Mouse (Mus musculus) heart, embryonic 12.5 days (tissue): ENCODE results near the gene Abca7. TPM values are rescaled to one million over a fixed set of nuclear protein-coding genes. Genes with fewer than 3 reads are reported as not detected.
A peak's percentile ranks its signal among the peaks of the same experiment; 100 is the strongest.
"Not testable (repeated sequence)": the region's sequence is repeated elsewhere in the genome, so short reads cannot be mapped to it uniquely, and the experiment has no call there.

Experiments used
- ATAC-seq: fragments of 200-750 bp; cut with Nextera tagmentation; 2 replicates; pipeline ENCODE4 v1.8.0; 2017; ENCODE audit warnings: moderate TSS enrichment, moderate library complexity; ENCODE audit not compliant: insufficient number of reproducible peaks, low FRiP score
- H3K27ac ChIP-seq: fragments of 300-500 bp; sonication (generic); 2 replicates; pipeline ENCODE4 v1.5.1; 2016; ENCODE audit warnings: mild to moderate bottlenecking, moderate library complexity; ENCODE audit not compliant: poor library complexity, severe bottlenecking
- H3K27me3 ChIP-seq: fragments of 300-500 bp; sonication (generic); replicated peaks from 2 replicates; pipeline ENCODE4 v1.6.1; 2016; ENCODE audit warnings: mild to moderate bottlenecking, moderate library complexity
- H3K36me3 ChIP-seq: fragments of 300-500 bp; sonication (generic); 2 replicates; pipeline ENCODE4 v1.6.1; 2016; ENCODE audit warnings: mild to moderate bottlenecking, moderate library complexity
- H3K4me1 ChIP-seq: fragments of 300-500 bp; sonication (generic); replicated peaks from 2 replicates; pipeline ENCODE4 v1.6.1; 2016; ENCODE audit warnings: mild to moderate bottlenecking
- H3K4me2 ChIP-seq: fragments of 300-500 bp; sonication (generic); 2 replicates; pipeline ENCODE4 v1.6.1; 2016; ENCODE audit warnings: mild to moderate bottlenecking, moderate library complexity
- H3K4me3 ChIP-seq: fragments of 300-500 bp; sonication (generic); 2 replicates; pipeline ENCODE4 v1.5.1; 2016; ENCODE audit warnings: mild to moderate bottlenecking
- H3K9ac ChIP-seq: fragments of 300-500 bp; sonication (generic); 2 replicates; pipeline ENCODE4 v1.6.1; 2016; ENCODE audit warnings: mild to moderate bottlenecking, moderate library complexity
- H3K9me3 ChIP-seq: fragments of 300-500 bp; sonication (generic); replicated peaks from 2 replicates; pipeline ENCODE4 v1.6.1; 2016; ENCODE audit warnings: mild to moderate bottlenecking, moderate library complexity
- WGBS: fragments of 180-500 bp; shearing (Covaris S2); methylation state at CpG from one replicate; pipeline ENCODE4 v1.1.7; 2016; 5-methylcytosine and 5-hydroxymethylcytosine counted together
- polyA plus RNA-seq: library from polyadenylated mRNA; unstranded; fragments of >200 nt; fragmentation: Nextera tagmentation; extraction: Ambion mirVana; gene quantifications from 2 replicates; pipeline ENCODE4 v1.2.1, GENCODE M21; 2016

Gene Abca7
- polyA plus RNA-seq, 1 experiment from 2014 or later, result 5.1 TPM

- H3K4me2 ChIP-seq, result no peak overlapping the region
- no peaks in the 10 kb centered on the region for H3K27me3 ChIP-seq
- no peak overlapping the region for H3K27ac ChIP-seq
- H3K4me3 ChIP-seq, result no peak overlapping the region
- H3K36me3 ChIP-seq, result peaks cover 31% of the 10 kb centered on the region
- no peaks in the 10 kb centered on the region for H3K9me3 ChIP-seq
- no peak overlapping the region for H3K9ac ChIP-seq
- peaks cover 34% of the 10 kb centered on the region for H3K4me1 ChIP-seq
- WGBS, result 82% methylated on average over 17 of the region's 17 CpGs
- ATAC-seq, result no peak
Measured at GRCm38 (mm10) chr10:80030736-80031135, 34.4 kb downstream of the Abca7 start.

DNA sequence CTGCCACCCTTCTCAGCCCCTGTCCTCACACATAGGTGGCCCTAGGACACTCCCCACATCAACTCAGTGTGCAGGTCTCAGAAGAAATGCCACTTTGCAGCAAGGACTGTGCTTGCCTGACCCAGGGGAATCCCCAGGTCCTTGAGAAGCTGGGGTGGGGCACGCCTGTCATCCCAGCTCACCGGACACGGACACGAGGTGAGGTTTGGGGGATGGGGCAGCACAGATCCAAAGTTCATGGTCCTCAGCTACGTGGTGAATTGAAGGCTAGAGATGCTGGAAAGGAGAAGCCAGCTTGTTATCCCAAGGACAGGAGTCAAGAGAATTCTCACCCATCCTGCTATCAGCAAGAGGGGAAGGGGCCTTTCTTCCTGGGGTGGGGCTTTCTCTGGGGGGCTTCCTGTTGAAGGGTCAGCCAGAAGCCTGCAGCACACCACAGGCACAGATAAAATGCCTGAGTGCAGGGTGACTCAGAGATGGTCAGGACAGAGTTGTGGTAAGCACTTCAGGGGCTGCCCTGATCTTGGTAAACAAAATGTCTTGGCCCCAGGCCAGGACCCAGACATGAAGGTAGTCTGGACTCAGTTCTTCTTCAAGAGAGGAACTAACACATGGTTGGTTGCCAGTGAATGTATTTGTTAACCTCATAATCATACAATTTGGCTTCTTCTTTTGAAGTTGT is 36.6 kb downstream of the Abca7 start:
- 16% methylated on average over 5 of the region's 5 CpGs for WGBS
- peak overlapping the region; percentile 20; the same call in 1 of the 2 replicates for H3K4me2 ChIP-seq
- ATAC-seq, result peak; percentile 70
- H3K9me3 ChIP-seq, result no peaks in the 10 kb centered on the region
- peak overlapping the region; percentile 8; the same call in 1 of the 2 replicates for H3K9ac ChIP-seq
- H3K27ac ChIP-seq, result peak overlapping the region; percentile 78
- peaks cover 48% of the 10 kb centered on the region for H3K36me3 ChIP-seq
- no peak overlapping the region for H3K4me3 ChIP-seq
- peaks cover 37% of the 10 kb centered on the region for H3K4me1 ChIP-seq
- no peaks in the 10 kb centered on the region for H3K27me3 ChIP-seq

DNA sequence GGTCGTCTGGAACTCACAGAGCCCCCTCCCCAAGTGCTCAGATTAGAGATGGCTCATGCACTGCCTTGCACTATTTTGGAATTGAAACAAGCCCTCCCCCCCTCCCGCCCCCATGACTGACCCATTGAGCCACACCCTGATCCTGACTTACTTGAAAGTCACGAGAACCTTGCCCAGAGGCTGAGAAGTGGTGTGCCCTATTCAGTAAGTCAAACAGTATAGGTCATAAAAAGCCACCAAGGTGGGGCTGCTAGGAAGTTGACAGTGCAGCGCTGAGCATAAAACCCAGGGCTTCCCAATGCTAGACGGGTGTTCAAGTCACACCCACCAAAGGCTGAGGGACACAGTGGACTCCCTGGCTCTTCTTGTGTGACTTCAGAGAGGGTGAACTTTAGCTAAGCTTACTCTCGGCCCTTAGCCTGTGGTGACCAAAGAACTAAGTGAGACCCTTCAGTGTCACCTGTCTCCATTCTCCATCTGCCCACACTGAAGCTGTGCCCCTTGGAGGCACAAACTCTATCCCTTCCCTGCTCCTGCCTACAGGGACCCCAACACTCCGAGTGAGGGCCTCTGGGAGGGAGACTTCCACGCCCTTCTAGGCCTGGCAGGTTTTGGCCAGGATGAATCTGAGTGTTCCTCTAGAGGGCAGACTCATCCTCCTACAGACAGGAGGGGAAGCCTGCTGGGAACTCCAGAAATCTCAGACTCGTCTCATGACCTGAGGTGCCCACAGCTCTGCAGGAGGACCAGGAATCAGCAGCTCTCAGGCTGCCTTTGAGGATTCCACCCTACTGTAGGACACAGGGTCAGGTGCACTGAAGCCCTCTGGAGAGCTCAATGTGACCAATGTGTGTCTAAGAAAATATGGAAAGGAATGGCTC is 37.5 kb downstream of the Abca7 start:
- H3K4me3 ChIP-seq, result no peak overlapping the region

GRCm38 (mm10) chr10:80035148-80035547 is 38.9 kb downstream of the Abca7 start:
- no peak for ATAC-seq
- Histone ChIP-seq H3K36me3 (peaks cover 48% of the 10 kb centered on the region), H3K9ac (no peak overlapping the region; the same call in 1 of the 2 replicates), H3K4me1 (peaks cover 48% of the 10 kb centered on the region), H3K9me3 (no peaks in the 10 kb centered on the region), H3K4me2 (no peak overlapping the region), H3K4me3 (no peak overlapping the region), H3K27me3 (no peaks in the 10 kb centered on the region), H3K27ac (0 out of 2 replicates have a peak overlapping the region, but pooled peaks have one; percentile 78)
- WGBS, result 69% methylated on average over 8 of the region's 8 CpGs

More for the DNA sequence above, 37.5 kb downstream of the Abca7 start:
- Histone ChIP-seq H3K27me3 (no peaks in the 10 kb centered on the region), H3K4me1 (peaks cover 45% of the 10 kb centered on the region), H3K9ac (peak overlapping the region; percentile 40), H3K27ac (peak overlapping the region; percentile 78), H3K9me3 (no peaks in the 10 kb centered on the region), H3K4me2 (peak overlapping the region; percentile 20; the same call in 1 of the 2 replicates), H3K36me3 (peaks cover 53% of the 10 kb centered on the region)
- WGBS, result 25% methylated on average over 9 of the region's 9 CpGs
- 0 out of 2 replicates have a peak, but pooled peaks have one; percentile 11 for ATAC-seq

DNA sequence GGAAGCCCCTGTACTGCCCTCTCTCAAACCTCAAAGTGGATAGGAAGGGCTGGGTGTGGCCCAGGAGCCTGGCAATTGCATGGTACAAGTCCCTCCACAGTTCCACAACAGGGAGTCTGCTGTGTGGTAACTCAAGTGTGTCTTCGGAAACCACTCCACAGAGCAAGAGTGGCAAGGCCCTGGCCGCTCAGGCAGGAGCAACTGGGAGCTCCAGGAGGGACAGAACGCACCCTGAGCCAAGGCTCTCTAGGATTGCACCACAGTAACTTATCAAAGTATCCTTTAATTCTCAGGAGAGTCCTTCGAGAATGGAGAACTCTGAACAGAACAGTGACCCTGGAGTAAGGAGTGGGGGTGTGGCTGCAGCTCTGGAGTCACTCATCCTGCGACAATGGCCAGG is 39.4 kb downstream of the Abca7 start:
- H3K4me2 ChIP-seq, result no peak overlapping the region
- 85% methylated on average over 5 of the region's 5 CpGs for WGBS
- peaks cover 48% of the 10 kb centered on the region for H3K4me1 ChIP-seq
- no peak for ATAC-seq
- no peaks in the 10 kb centered on the region for H3K27me3 ChIP-seq
- peaks cover 45% of the 10 kb centered on the region for H3K36me3 ChIP-seq
- H3K9ac ChIP-seq, result no peak overlapping the region; the same call in 1 of the 2 replicates
- 0 out of 2 replicates have a peak overlapping the region, but pooled peaks have one; percentile 78 for H3K27ac ChIP-seq
- H3K4me3 ChIP-seq, result no peak overlapping the region
- H3K9me3 ChIP-seq, result no peaks in the 10 kb centered on the region

DNA sequence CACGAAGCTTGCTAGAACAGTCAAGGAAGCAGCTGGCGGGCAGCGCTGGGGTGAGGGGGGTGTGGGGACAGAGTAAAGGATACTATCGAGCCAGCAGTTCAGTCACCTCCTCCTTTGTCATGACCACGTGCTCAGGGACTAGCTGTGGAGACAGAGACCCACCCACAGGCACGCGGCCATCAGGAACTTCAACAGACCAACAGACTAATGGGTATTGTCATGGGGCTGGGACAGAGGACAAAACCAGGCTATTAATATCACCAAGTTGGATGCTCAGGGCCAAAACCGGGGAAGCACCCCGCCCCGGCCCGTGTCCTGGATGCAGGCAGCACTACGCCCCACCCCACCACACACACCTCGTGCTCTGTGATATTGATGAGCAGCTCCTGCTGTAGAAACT is 40.5 kb downstream of the Abca7 start:
- Histone ChIP-seq H3K4me3 (no peak overlapping the region), H3K4me2 (no peak overlapping the region), H3K4me1 (peaks cover 48% of the 10 kb centered on the region), H3K27me3 (no peaks in the 10 kb centered on the region), H3K27ac (no peak overlapping the region), H3K36me3 (peaks cover 40% of the 10 kb centered on the region), H3K9ac (no peak overlapping the region; the same call in 1 of the 2 replicates), H3K9me3 (no peaks in the 10 kb centered on the region)
- 91% methylated on average over 13 of the region's 13 CpGs for WGBS
- ATAC-seq, result no peak

DNA sequence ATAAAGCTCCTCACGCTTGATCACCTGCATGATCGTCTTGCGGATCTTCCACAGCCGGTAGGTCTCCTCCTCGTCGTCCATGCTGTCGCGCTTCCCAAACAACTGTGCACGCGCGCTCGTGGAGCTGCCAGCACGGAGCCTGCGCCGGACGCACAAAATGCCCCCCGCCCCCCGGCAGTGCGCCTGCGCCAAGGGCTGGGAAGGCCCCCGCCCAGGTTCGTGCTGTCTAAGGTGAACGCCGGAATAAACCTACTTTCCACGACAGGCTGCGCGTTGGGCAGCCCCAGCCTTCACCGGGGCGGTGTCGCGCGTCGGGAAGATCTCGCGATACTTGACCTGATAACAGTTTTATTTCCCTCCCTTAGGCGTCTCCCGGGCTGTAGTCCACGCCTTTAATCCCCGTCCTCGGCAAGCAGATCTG is 43.3 kb downstream of the Abca7 start, which contains the start of gene Polr2e:
Gene Polr2e (minus strand): TSS at position 237 of the 421 bp plus-strand sequence.
- H3K36me3 ChIP-seq, result peaks cover 38% of the 10 kb centered on the region
- peak within 1 kb of the TSS; percentile 74 for H3K4me2 ChIP-seq
- H3K27ac ChIP-seq, result 0 out of 2 replicates have a peak within 1 kb of the TSS, but pooled peaks have one; percentile 12
- WGBS, result under 1% methylated on average over 40 of the region's 40 CpGs
- no peaks in the 10 kb centered on the region for H3K9me3 ChIP-seq
- peaks cover 23% of the 10 kb centered on the region for H3K4me1 ChIP-seq
- peak within 1 kb of the TSS; percentile 62 for H3K4me3 ChIP-seq
- peak within 1 kb of the TSS; percentile 78 for H3K9ac ChIP-seq
- H3K27me3 ChIP-seq, result no peaks in the 10 kb centered on the region
- peak; percentile 97 for ATAC-seq

GRCm38 (mm10) chr10:80041409-80042060 is 45.2 kb downstream of the Abca7 start:
- Histone ChIP-seq H3K4me1 (peaks cover 14% of the 10 kb centered on the region), H3K36me3 (peaks cover 19% of the 10 kb centered on the region)
- H3K27ac ChIP-seq, H3K9me3 ChIP-seq, H3K4me3 ChIP-seq, H3K27me3 ChIP-seq, ATAC-seq, H3K4me2 ChIP-seq, H3K9ac ChIP-seq: not testable (repeated sequence)
- WGBS, result 82% methylated on average over 8 of the region's 8 CpGs

GRCm38 (mm10) chr10:80044087-80044486 is 47.8 kb downstream of the Abca7 start:
- 50% methylated on average over 4 of the region's 4 CpGs for WGBS
- Histone ChIP-seq H3K27ac (no peak overlapping the region), H3K4me2 (no peak overlapping the region), H3K27me3 (no peaks in the 10 kb centered on the region), H3K4me1 (peaks cover 21% of the 10 kb centered on the region), H3K9me3 (no peaks in the 10 kb centered on the region), H3K9ac (no peak overlapping the region), H3K4me3 (no peak overlapping the region), H3K36me3 (no peaks in the 10 kb centered on the region)
- ATAC-seq, result no peak

- not testable (repeated sequence) for H3K9me3 ChIP-seq, H3K4me3 ChIP-seq, H3K36me3 ChIP-seq, ATAC-seq, H3K27me3 ChIP-seq, H3K9ac ChIP-seq, H3K27ac ChIP-seq, H3K4me2 ChIP-seq
- WGBS, result 75% methylated on average over 4 of the region's 4 CpGs
- peaks cover 21% of the 10 kb centered on the region for H3K4me1 ChIP-seq
Measured at GRCm38 (mm10) chr10:80045364-80045763, 49.1 kb downstream of the Abca7 start.
